Mouse (Mus musculus) MEL (cell line): ENCODE data around the gene Dhrs9. TPM values are rescaled to one million over a fixed set of nuclear protein-coding genes. Genes with fewer than 3 reads are reported as not detected.

Experiments used
- DNase-seq: peaks from one replicate; pipeline ENCODE4 v3.0.0; 2011; ENCODE audit warnings: low read depth, low spot score
- H3K27ac ChIP-seq: 2 replicates; pipeline ENCODE4 v1.5.1; 2012; ENCODE audit warnings: low read depth, mild to moderate bottlenecking, control low read depth, low read length, moderate library complexity; ENCODE audit not compliant: control insufficient read depth
- H3K27me3 ChIP-seq, 2 experiments: fragments of 150-350 bp in 1 of 2; sonication (generic) in 1 of 2; 2 replicates each; pipeline ENCODE4 v1.6.1; 2012; ENCODE audit warnings: low read length in 2 of 2, mild to moderate bottlenecking in 2 of 2, improper control_type of control experiment in 1 of 2, moderate library complexity in 1 of 2; ENCODE audit not compliant: insufficient read depth in 2 of 2, control insufficient read depth in 1 of 2
- H3K36me3 ChIP-seq, 2 experiments: 2 replicates each; pipeline ENCODE4 v1.6.1; 2012 to 2014; ENCODE audit warnings: low read length in 2 of 2, improper control_type of control experiment in 1 of 2, inconsistent platforms in 1 of 2, mild to moderate bottlenecking in 1 of 2; ENCODE audit not compliant: insufficient read depth in 2 of 2, control insufficient read depth in 1 of 2
- H3K4me1 ChIP-seq, 2 experiments: fragments of 150-350 bp in 1 of 2; sonication (generic) in 1 of 2; 2 replicates each; pipeline ENCODE4 v1.6.1; 2012; ENCODE audit warnings: low read length in 2 of 2, improper control_type of control experiment in 1 of 2, mild to moderate bottlenecking in 1 of 2; ENCODE audit not compliant: insufficient read depth in 2 of 2, control insufficient read depth in 1 of 2
- H3K4me3 ChIP-seq, 2 experiments: fragments of 150-350 bp in 1 of 2; sonication (generic) in 1 of 2; 2 replicates each; pipeline ENCODE4 v1.5.1; 2012; ENCODE audit warnings: low read depth in 2 of 2, low read length in 2 of 2, mild to moderate bottlenecking in 2 of 2, moderate library complexity in 2 of 2, control low read depth in 1 of 2, improper control_type of control experiment in 1 of 2; ENCODE audit not compliant: control insufficient read depth in 1 of 2, insufficient read depth in 1 of 2
- H3K79me2 ChIP-seq: 2 replicates; pipeline ENCODE4 v1.6.1; 2012; ENCODE audit warnings: mild to moderate bottlenecking, low read length, moderate library complexity; ENCODE audit not compliant: control insufficient read depth, poor library complexity, insufficient read depth
- H3K9ac ChIP-seq: 2 replicates; pipeline ENCODE4 v1.6.1; 2012; ENCODE audit warnings: low read depth, mild to moderate bottlenecking, control low read depth, low read length, moderate library complexity; ENCODE audit not compliant: control insufficient read depth, poor library complexity, severe bottlenecking
- H3K9me3 ChIP-seq: fragments of 150-350 bp; sonication (generic); replicated peaks from 2 replicates; pipeline ENCODE4 v1.6.1; 2012; ENCODE audit warnings: mild to moderate bottlenecking, low read length, improper control_type of control experiment, moderate library complexity; ENCODE audit not compliant: insufficient read depth
- BHLHE40 ChIP-seq: IDR thresholded peaks from 2 replicates; pipeline ENCODE4 v1.6.1; 2012; ENCODE audit warnings: low read depth, mild to moderate bottlenecking, inconsistent platforms, low read length, improper control_type of control experiment, borderline replicate concordance
- CHD1 ChIP-seq: IDR thresholded peaks from 2 replicates; pipeline ENCODE4 v1.6.1; 2012; ENCODE audit warnings: low read depth, mild to moderate bottlenecking, inconsistent platforms, low read length, improper control_type of control experiment
- CTCF ChIP-seq, 3 experiments: IDR thresholded peaks in 2 of 3; conservative IDR thresholded peaks in 1 of 3; 2 replicates each; pipeline ENCODE4 v1.5.1; 2011 to 2012; ENCODE audit warnings: low read length in 3 of 3, low read depth in 2 of 3, mild to moderate bottlenecking in 2 of 3, improper control_type of control experiment in 1 of 3, inconsistent platforms in 1 of 3, mixed read lengths in 1 of 3, moderate library complexity in 1 of 3; ENCODE audit not compliant: control insufficient read depth in 1 of 3, insufficient read depth in 1 of 3, poor library complexity in 1 of 3, severe bottlenecking in 1 of 3
- ELF1 ChIP-seq: IDR thresholded peaks from 2 replicates; pipeline ENCODE4 v1.6.1; 2014; ENCODE audit warnings: low read depth, mild to moderate bottlenecking, inconsistent platforms, low read length, improper control_type of control experiment, moderate library complexity
- EP300 ChIP-seq, 2 experiments: IDR thresholded peaks; 2 replicates each; pipeline ENCODE4 v1.6.1; 2011; ENCODE audit warnings: improper control_type of control experiment in 2 of 2, low read length in 2 of 2, low read depth in 1 of 2, mild to moderate bottlenecking in 1 of 2
- ETS1 ChIP-seq: IDR thresholded peaks from 2 replicates; pipeline ENCODE4 v1.6.1; 2012; ENCODE audit warnings: low read depth, mild to moderate bottlenecking, inconsistent platforms, low read length, improper control_type of control experiment, moderate library complexity
- GABPA ChIP-seq: IDR thresholded peaks from 2 replicates; pipeline ENCODE4 v1.6.1; 2012; ENCODE audit warnings: low read depth, mild to moderate bottlenecking, inconsistent platforms, low read length, improper control_type of control experiment, moderate library complexity
- GATA1 ChIP-seq: IDR thresholded peaks from 2 replicates; pipeline ENCODE4 v1.6.1; 2011; ENCODE audit warnings: low read depth, low read length, improper control_type of control experiment
- JUND ChIP-seq: IDR thresholded peaks from 2 replicates; pipeline ENCODE4 v1.6.1; 2011; ENCODE audit warnings: low read depth, mild to moderate bottlenecking, improper control_type of control experiment, low read length
- KAT2A ChIP-seq: conservative IDR thresholded peaks from 2 replicates; pipeline ENCODE4 v1.6.1; 2012; ENCODE audit warnings: low read depth, low read length, improper control_type of control experiment, inconsistent platforms
- MAX ChIP-seq: IDR thresholded peaks from 2 replicates; pipeline ENCODE4 v1.6.1; 2011; ENCODE audit warnings: low read length, improper control_type of control experiment
- MXI1 ChIP-seq: IDR thresholded peaks from 2 replicates; pipeline ENCODE4 v1.6.1; 2011; ENCODE audit warnings: mild to moderate bottlenecking, low read depth, low read length, improper control_type of control experiment
- MYC ChIP-seq: IDR thresholded peaks from 2 replicates; pipeline ENCODE4 v1.6.1; 2011; ENCODE audit warnings: low read depth, mild to moderate bottlenecking, low read length, improper control_type of control experiment, moderate library complexity
- NRF1 ChIP-seq: IDR thresholded peaks from 2 replicates; pipeline ENCODE4 v1.6.1; 2014; ENCODE audit warnings: low read depth, mild to moderate bottlenecking, inconsistent platforms, low read length, improper control_type of control experiment, moderate library complexity; ENCODE audit not compliant: poor library complexity, insufficient read depth, severe bottlenecking
- POLR2A ChIP-seq, 2 experiments: IDR thresholded peaks; 2 replicates each; pipeline ENCODE4 v1.6.1; 2011 to 2012; ENCODE audit warnings: low read length in 2 of 2, mild to moderate bottlenecking in 2 of 2, control low read depth in 1 of 2, improper control_type of control experiment in 1 of 2, low read depth in 1 of 2, moderate library complexity in 1 of 2; ENCODE audit not compliant: control insufficient read depth in 1 of 2, insufficient read depth in 1 of 2, poor library complexity in 1 of 2
- POLR2AphosphoS2 ChIP-seq: IDR thresholded peaks from 2 replicates; pipeline ENCODE4 v1.6.1; 2011; ENCODE audit warnings: low read length, improper control_type of control experiment
- POLR2AphosphoS5 ChIP-seq: IDR thresholded peaks from 2 replicates; pipeline ENCODE4 v1.6.1; 2012; ENCODE audit warnings: low read depth, borderline replicate concordance, mild to moderate bottlenecking, inconsistent platforms, low read length, moderate library complexity, mixed read lengths
- RAD21 ChIP-seq: IDR thresholded peaks from 2 replicates; pipeline ENCODE4 v1.6.1; 2011; ENCODE audit warnings: mild to moderate bottlenecking, low read depth, low read length, improper control_type of control experiment
- RCOR1 ChIP-seq: IDR thresholded peaks from 2 replicates; pipeline ENCODE4 v1.6.1; 2012; ENCODE audit warnings: low read depth, mild to moderate bottlenecking, inconsistent platforms, low read length, improper control_type of control experiment
- SMC3 ChIP-seq: IDR thresholded peaks from 2 replicates; pipeline ENCODE4 v1.6.1; 2011; ENCODE audit warnings: low read depth, low read length, improper control_type of control experiment
- TAL1 ChIP-seq: IDR thresholded peaks from 2 replicates; pipeline ENCODE4 v1.6.1; 2012; ENCODE audit warnings: mild to moderate bottlenecking, inconsistent platforms, low read length, moderate library complexity, mixed read lengths
- TBP ChIP-seq: IDR thresholded peaks from 2 replicates; pipeline ENCODE4 v1.8.0; 2011; ENCODE audit warnings: low read depth, low read length, improper control_type of control experiment
- TCF12 ChIP-seq: IDR thresholded peaks from 2 replicates; pipeline ENCODE4 v1.6.1; 2014; ENCODE audit warnings: low read depth, mild to moderate bottlenecking, inconsistent platforms, low read length, improper control_type of control experiment, moderate library complexity
- UBTF ChIP-seq: IDR thresholded peaks from 2 replicates; pipeline ENCODE4 v1.6.1; 2012; ENCODE audit warnings: low read depth, mild to moderate bottlenecking, inconsistent platforms, low read length, improper control_type of control experiment, moderate library complexity, borderline replicate concordance; ENCODE audit not compliant: insufficient read depth
- USF1 ChIP-seq: IDR thresholded peaks from 2 replicates; pipeline ENCODE4 v1.6.1; 2014; ENCODE audit warnings: low read depth, mild to moderate bottlenecking, inconsistent platforms, low read length, improper control_type of control experiment, moderate library complexity
- ZMIZ1 ChIP-seq: IDR thresholded peaks from 2 replicates; pipeline ENCODE4 v1.6.1; 2012; ENCODE audit warnings: low read depth, mild to moderate bottlenecking, inconsistent platforms, low read length, improper control_type of control experiment, moderate library complexity
- polyA plus RNA-seq, 2 experiments: library from polyadenylated mRNA; stranded (reverse) in 1 of 2; unstranded in 1 of 2; fragments of >175 nt in 1 of 2; fragments of >200 nt in 1 of 2; gene quantifications; 2 replicates each; pipeline versions ENCODE4 v1.2.1 to v1.2.4; 2012; ENCODE audit warnings: low replicate concordance in 2 of 2, low read depth in 1 of 2; ENCODE audit not compliant: insufficient read length in 2 of 2, insufficient read depth in 1 of 2, missing spikeins in 1 of 2
- total RNA-seq: library from RNA; depleted of rRNA; stranded (reverse); fragments of 300-350 nt; gene quantifications from 2 replicates; pipeline ENCODE4 v1.2.3, GENCODE M21; 2012

The Dhrs9 gene
- total and polyA plus RNA-seq, 3 experiments = not detected

DNA sequence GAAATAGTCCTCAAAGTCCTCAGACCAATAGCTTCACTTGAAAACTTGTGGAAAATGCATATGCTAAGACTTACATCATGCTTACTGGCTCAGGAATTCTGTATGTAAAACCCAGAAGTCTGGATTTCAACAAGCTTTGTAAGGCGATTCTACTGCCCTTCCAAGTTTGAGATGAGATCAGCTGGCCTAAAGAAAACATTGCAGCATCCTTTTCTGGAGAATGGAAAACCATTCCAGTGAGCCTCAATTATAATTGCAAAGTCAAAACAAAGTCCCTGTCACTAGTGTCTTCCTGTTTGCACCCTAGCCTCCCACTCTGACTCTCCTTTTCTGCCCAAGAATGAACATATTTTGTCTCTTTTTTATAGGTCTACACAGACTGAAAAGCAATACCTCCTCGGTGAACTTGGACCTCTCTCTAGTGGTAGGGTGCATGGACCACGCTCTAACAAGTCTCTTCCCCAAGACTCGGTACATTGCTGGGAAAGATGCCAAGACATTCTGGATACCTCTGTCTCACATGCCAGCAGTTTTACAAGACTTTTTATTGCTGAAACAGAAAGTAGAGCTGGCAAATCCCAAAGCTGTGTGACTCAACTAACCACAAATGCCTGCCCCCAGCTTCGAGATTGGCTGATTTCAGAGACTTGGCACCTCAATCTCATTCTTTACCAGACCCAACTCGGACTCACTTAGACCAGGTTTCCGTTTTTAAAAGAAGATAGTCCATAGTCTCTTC, 20.8 kb downstream of the Dhrs9 start:
- H3K4me1 ChIP-seq = no peaks in the 10 kb centered on the region
- H3K27me3 ChIP-seq = no peaks in the 10 kb centered on the region
- no peak overlapping the region for H3K4me3 ChIP-seq
- H3K9me3 ChIP-seq = no peaks in the 10 kb centered on the region
- TF ChIP-seq RAD21 = no peak
- TF ChIP-seq POLR2AphosphoS2 = no peak
- TF ChIP-seq POLR2A (IDR thresholded peaks at IDR 0.05; ENCODE audit: control insufficient read depth in 1 of 2, insufficient read depth in 1 of 2, low read depth in 1 of 2, low read length in 2 of 2, poor library complexity in 1 of 2) = no peak
- TF ChIP-seq USF1 = no peak
- no peak for TF ChIP-seq RCOR1
- no peak for TF ChIP-seq UBTF
- no peak for TF ChIP-seq ETS1
- TF ChIP-seq MAX = no peak
- no peak for TF ChIP-seq KAT2A
- TF ChIP-seq MYC = no peak
- no peak for TF ChIP-seq TBP
- no peak for TF ChIP-seq ELF1
- TF ChIP-seq SMC3 = no peak
- TF ChIP-seq CHD1 = no peak
- no peak for TF ChIP-seq ZMIZ1
- TF ChIP-seq BHLHE40 = no peak
- no peak overlapping the region for H3K9ac ChIP-seq
- no peaks in the 10 kb centered on the region for H3K79me2 ChIP-seq
- no peak for DNase-seq
- H3K27ac ChIP-seq = no peak overlapping the region
- no peaks in the 10 kb centered on the region for H3K36me3 ChIP-seq

DNA sequence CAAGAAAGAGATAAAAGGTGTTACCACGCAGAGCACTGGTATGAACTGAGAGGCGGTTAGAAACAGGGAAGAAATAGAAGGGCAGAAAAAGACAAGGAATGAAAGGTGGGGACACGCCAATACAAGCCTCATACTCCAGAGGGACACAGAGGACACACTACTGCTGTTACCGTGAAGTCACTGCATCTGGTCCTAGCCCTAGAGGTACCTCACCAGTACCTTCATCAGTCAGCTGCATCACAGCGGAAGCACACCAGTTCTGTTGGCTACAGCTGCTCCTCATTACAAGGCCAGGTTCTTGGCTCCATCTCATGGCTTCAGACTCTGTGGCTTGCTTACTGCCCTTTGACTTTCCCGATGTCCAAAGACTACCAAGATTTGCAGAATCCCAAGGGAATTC, 21.6 kb downstream of the Dhrs9 start:
- Histone ChIP-seq H3K9me3 (no peaks in the 10 kb centered on the region), H3K9ac (no peak overlapping the region), H3K4me3 (no peak overlapping the region), H3K27ac (no peak overlapping the region), H3K27me3 (no peaks in the 10 kb centered on the region), H3K4me1 (no peaks in the 10 kb centered on the region), H3K79me2 (no peaks in the 10 kb centered on the region), H3K36me3 (no peaks in the 10 kb centered on the region)
- DNase-seq = no peak
- no peak for TF ChIP-seq JUND
- no peak for TF ChIP-seq ELF1
- no peak for TF ChIP-seq GATA1
- TF ChIP-seq NRF1 = no peak
- TF ChIP-seq TCF12 = no peak
- no peak for TF ChIP-seq EP300 (IDR thresholded peaks at IDR 0.05; ENCODE audit: low read depth in 1 of 2, low read length in 2 of 2)
- no peak for TF ChIP-seq SMC3
- TF ChIP-seq MXI1 = no peak
- no peak for TF ChIP-seq POLR2AphosphoS5
- TF ChIP-seq TAL1 = no peak
- no peak for TF ChIP-seq ZMIZ1
- TF ChIP-seq GABPA = no peak
- TF ChIP-seq TBP = no peak
- TF ChIP-seq CTCF (IDR thresholded peaks at IDR 0.05 in 2 of 3, conservative IDR thresholded peaks at IDR 0.05 in 1 of 3; ENCODE audit: control insufficient read depth in 1 of 3, insufficient read depth in 1 of 3, low read depth in 2 of 3, low read length in 3 of 3, poor library complexity in 1 of 3, severe bottlenecking in 1 of 3) = no peak
